Mouse (Mus musculus) forebrain, embryonic 16.5 days (tissue): ENCODE data around the gene Tas2r137. TPM values are rescaled to one million over a fixed set of nuclear protein-coding genes. Genes with fewer than 3 reads are reported as not detected.

ENCODE experiments used
- ATAC-seq: fragments of 200-750 bp; cut with Nextera tagmentation; 2 replicates; pipeline ENCODE4 v1.8.0; 2017; ENCODE audit warnings: mild to moderate bottlenecking, moderate library complexity
- H3K27ac ChIP-seq: fragments of 300-500 bp; sonication (generic); 2 replicates; pipeline ENCODE4 v1.5.1; 2014; ENCODE audit warnings: low read length, control low read depth
- H3K27me3 ChIP-seq: fragments of 300-500 bp; sonication (generic); replicated peaks from 2 replicates; pipeline ENCODE4 v1.6.1; 2014; ENCODE audit warnings: low read length; ENCODE audit not compliant: control insufficient read depth, insufficient read depth
- H3K36me3 ChIP-seq: fragments of 300-500 bp; sonication (generic); 2 replicates; pipeline ENCODE4 v1.6.1; 2014; ENCODE audit not compliant: control insufficient read depth, insufficient read depth
- H3K4me1 ChIP-seq: fragments of 300-500 bp; sonication (generic); replicated peaks from 2 replicates; pipeline ENCODE4 v1.6.1; 2014; ENCODE audit warnings: low read length; ENCODE audit not compliant: control insufficient read depth, insufficient read depth
- H3K4me2 ChIP-seq: fragments of 300-500 bp; sonication (generic); 2 replicates; pipeline ENCODE4 v1.6.1; 2014; ENCODE audit warnings: mild to moderate bottlenecking, low read length, control low read depth
- H3K4me3 ChIP-seq: fragments of 300-500 bp; sonication (generic); replicated peaks from 2 replicates; pipeline ENCODE4 v1.5.1; 2014; ENCODE audit warnings: mild to moderate bottlenecking, low read length, control low read depth
- H3K9ac ChIP-seq: fragments of 300-500 bp; sonication (generic); replicated peaks from 2 replicates; pipeline ENCODE4 v1.6.1; 2014; ENCODE audit warnings: low read depth, low read length, control low read depth
- H3K9me3 ChIP-seq: fragments of 300-500 bp; sonication (generic); 2 replicates; pipeline ENCODE4 v1.6.1; 2016; ENCODE audit warnings: low read length; ENCODE audit not compliant: control insufficient read depth
- WGBS: fragments of 180-500 bp; shearing (Covaris S2); extraction: QIAGEN DNeasy Blood & Tissue Kit; methylation state at CpG from one replicate; pipeline ENCODE4 v1.1.7; 2014; 5-methylcytosine and 5-hydroxymethylcytosine counted together
- polyA plus RNA-seq: library from polyadenylated mRNA; unstranded; fragments of >200 nt; fragmentation: Nextera tagmentation; extraction: Ambion mirVana; gene quantifications from 2 replicates; pipeline ENCODE4 v1.2.1, GENCODE M21; 2015

Gene Tas2r137
- polyA plus RNA-seq, result not detected in 2 replicates

DNA sequence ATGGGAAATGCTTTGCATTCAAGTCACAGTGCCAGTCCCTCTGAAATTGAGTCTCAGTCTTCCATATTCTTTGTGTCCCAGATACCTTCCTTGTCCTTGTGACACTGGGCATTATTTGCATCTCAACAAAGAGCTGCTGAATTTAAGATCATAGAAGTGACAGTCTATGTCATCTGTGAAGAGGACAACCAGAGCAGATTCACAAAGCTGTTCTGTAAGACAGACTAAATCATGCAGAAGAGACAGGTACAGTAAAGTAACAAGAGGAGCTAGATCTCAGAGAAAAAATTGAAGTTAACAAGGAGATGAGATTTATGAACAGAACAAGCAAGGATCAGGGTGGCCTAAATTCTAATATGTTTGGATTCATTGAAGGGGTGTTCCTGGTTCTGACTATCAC is at the start of gene Tas2r137:
TSS of gene Tas2r137 (plus strand) at position 301 of the 400 bp plus-strand sequence.
- Histone ChIP-seq H3K27me3 (no peaks in the 10 kb centered on the region), H3K9ac (no peak within 1 kb of the TSS), H3K9me3 (no peaks in the 10 kb centered on the region), H3K27ac (no peak within 1 kb of the TSS), H3K4me1 (no peaks in the 10 kb centered on the region), H3K36me3 (0 out of 2 replicates have a peak, but pooled peaks cover 2% of the 10 kb centered on the region), H3K4me3 (no peak within 1 kb of the TSS), H3K4me2 (no peak within 1 kb of the TSS)
- ATAC-seq, result no peak

DNA sequence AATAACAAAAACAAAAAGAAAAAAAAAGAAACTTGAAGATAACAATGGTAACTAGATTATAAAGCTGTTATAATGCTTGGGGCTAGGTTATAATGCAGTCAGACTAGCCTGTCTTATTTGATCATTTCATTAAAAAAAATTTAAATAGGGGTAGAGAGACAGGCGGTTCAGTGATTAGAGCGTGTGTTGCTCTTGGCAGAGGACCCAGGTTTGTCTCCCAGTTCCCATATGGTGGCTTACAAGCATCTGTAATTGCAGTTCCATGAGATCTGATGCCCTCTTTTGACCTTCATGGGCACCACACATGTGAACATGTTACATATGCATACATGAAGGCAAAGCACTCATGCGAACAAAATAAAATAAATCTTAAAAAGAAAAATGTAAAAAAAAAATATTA is 49.8 kb upstream of the Tas2r137 start:
- WGBS, result 53% methylated on average over 3 of the region's 3 CpGs
- H3K27me3 ChIP-seq, result no peaks in the 10 kb centered on the region
- no peak overlapping the region for H3K4me2 ChIP-seq
- H3K27ac ChIP-seq, result no peak overlapping the region
- H3K36me3 ChIP-seq, result no peaks in the 10 kb centered on the region
- peaks cover 23% of the 10 kb centered on the region for H3K4me1 ChIP-seq
- no peak overlapping the region for H3K4me3 ChIP-seq
- no peak overlapping the region for H3K9ac ChIP-seq
- no peaks in the 10 kb centered on the region for H3K9me3 ChIP-seq
- peak; percentile 43; the same call in 1 of the 2 replicates for ATAC-seq

GRCm38 (mm10) chr6:40441755-40442154 is 49.3 kb upstream of the Tas2r137 start:
- no peak overlapping the region for H3K27ac ChIP-seq
- no peak overlapping the region for H3K4me3 ChIP-seq
- 36% methylated on average over 3 of the region's 3 CpGs for WGBS
- peaks cover 23% of the 10 kb centered on the region for H3K4me1 ChIP-seq
- H3K27me3 ChIP-seq, result 0 out of 2 replicates have a peak, but pooled peaks cover 3% of the 10 kb centered on the region
- no peak overlapping the region for H3K4me2 ChIP-seq
- H3K9ac ChIP-seq, result no peak overlapping the region
- H3K36me3 ChIP-seq, result no peaks in the 10 kb centered on the region
- H3K9me3 ChIP-seq, result no peaks in the 10 kb centered on the region
- no peak for ATAC-seq

DNA sequence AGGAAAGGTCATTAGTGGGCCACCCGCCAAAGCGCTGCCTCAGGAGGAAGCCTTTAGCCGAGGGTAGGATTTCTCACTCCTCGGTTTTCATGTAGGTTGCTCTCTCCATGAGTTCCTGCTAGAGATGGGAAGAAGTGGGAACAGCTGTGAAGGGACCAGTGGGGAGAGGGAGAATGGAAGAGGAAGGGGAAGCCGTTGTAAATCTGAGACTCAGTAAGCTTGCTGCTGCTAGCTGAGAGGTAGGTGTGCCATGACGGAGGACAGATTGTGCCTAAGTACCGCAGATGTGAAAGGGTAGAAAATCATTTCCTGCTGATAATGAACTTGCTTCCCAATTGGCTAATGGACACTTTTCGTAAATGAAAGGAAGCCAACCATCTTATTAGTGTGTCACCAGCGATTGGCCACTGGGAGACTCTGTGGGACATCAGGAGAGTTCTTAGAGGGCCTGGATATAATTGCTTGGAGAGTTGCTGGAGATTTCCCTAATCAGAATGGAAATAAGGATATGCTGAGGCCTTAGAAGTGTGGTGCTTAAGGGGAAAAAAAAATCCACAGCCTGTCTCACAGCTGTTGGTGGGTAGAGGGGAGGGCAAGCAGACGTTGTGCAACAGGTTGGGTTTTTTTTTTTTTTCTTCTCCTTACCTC is 47.6 kb upstream of the Tas2r137 start:
- Histone ChIP-seq H3K4me1 (peaks cover 18% of the 10 kb centered on the region), H3K9me3 (no peaks in the 10 kb centered on the region), H3K27me3 (0 out of 2 replicates have a peak, but pooled peaks cover 3% of the 10 kb centered on the region), H3K4me2 (no peak overlapping the region), H3K27ac (no peak overlapping the region), H3K9ac (no peak overlapping the region), H3K36me3 (no peaks in the 10 kb centered on the region), H3K4me3 (no peak overlapping the region)
- WGBS, result 30% methylated on average over 10 of the region's 10 CpGs
- ATAC-seq, result no peak

GRCm38 (mm10) chr6:40448626-40449025 is 42.4 kb upstream of the Tas2r137 start:
- Histone ChIP-seq H3K9ac (no peak overlapping the region), H3K27me3 (0 out of 2 replicates have a peak, but pooled peaks cover 3% of the 10 kb centered on the region), H3K9me3 (no peaks in the 10 kb centered on the region), H3K27ac (no peak overlapping the region), H3K4me3 (no peak overlapping the region), H3K4me2 (no peak overlapping the region), H3K36me3 (no peaks in the 10 kb centered on the region), H3K4me1 (no peaks in the 10 kb centered on the region)
- ATAC-seq, result no peak

GRCm38 (mm10) chr6:40454436-40455041 is 36.5 kb upstream of the Tas2r137 start:
- H3K4me3 ChIP-seq, result no peak overlapping the region
- H3K9me3 ChIP-seq, result no peaks in the 10 kb centered on the region
- 21% methylated on average over 7 of the region's 7 CpGs for WGBS
- ATAC-seq, result no peak
- H3K27me3 ChIP-seq, result no peaks in the 10 kb centered on the region
- H3K4me2 ChIP-seq, result no peak overlapping the region
- no peak overlapping the region for H3K9ac ChIP-seq
- H3K27ac ChIP-seq, result no peak overlapping the region
- no peaks in the 10 kb centered on the region for H3K36me3 ChIP-seq
- H3K4me1 ChIP-seq, result no peaks in the 10 kb centered on the region

DNA sequence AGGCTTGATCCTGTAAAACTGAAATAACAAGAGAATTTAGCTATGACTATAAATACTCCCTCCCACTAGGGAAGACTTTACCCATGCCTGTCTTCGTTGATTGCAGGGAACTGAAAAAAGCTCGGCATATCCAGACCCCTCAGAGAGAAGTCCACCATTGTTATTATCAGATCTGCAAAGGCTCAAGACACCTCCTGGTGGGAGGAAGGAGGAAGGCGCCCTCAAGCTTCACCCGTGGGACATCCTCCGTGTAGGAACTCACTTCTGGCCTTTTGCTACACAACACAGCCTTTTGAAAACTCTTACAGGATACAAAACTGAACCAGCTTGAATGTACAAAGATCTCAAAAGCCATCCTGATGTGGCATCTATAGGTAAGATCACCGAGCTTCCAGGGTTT is 25.3 kb upstream of the Tas2r137 start:
- H3K4me1 ChIP-seq, result no peaks in the 10 kb centered on the region
- H3K4me3 ChIP-seq, result no peak overlapping the region
- H3K4me2 ChIP-seq, result no peak overlapping the region
- H3K9ac ChIP-seq, result no peak overlapping the region
- no peak for ATAC-seq
- no peaks in the 10 kb centered on the region for H3K27me3 ChIP-seq
- 43% methylated on average over 6 of the region's 6 CpGs for WGBS
- no peaks in the 10 kb centered on the region for H3K36me3 ChIP-seq
- no peak overlapping the region for H3K27ac ChIP-seq
- H3K9me3 ChIP-seq, result no peaks in the 10 kb centered on the region

DNA sequence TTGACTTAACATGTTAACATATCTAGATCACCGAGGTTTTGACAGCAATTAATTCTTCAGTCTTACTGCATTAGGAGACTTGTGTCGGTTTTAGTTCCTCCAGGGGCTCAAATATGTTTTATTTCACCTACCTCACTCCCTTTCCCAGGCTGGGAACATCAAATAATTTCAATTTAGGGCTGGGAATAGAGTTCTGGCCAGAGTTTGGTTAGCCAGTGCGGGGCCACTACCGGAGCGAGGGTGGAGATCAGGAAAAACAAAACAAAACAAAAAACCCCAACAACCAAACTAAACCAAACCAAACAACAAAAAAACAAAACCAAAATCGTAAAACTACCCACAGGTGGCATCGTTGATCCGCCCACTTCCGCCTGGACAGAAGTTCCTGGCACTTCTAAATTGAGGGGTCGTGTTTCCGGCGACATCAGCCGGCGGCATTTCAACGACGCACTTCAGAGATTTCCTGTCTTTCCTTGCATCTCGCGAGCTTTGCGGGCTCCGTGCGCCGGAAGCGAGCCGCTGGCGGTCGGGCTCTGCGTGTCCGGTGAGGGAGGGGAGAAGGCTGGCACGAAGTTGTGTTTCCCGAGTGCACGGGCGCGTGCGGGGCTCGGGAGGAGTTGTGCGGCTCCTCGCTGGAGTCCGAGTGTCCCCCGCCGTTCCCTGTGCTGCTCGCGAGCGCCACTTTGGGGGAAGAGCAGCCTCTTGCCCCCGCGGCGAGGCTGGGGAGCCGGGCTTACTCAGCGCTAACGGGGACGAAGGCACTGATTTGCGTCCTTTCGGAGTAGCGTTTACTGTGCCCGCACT is 19.9 kb upstream of the Tas2r137 start, which contains the start of gene Ssbp1:
TSS of gene Ssbp1 (plus strand) at position 437 of the 804 bp plus-strand sequence.
- WGBS, result under 1% methylated on average over 54 of the region's 54 CpGs
- peak; percentile 97 for ATAC-seq

GRCm38 (mm10) chr6:40471720-40472010 is 19.4 kb upstream of the Tas2r137 start:
- WGBS, result 0% methylated on average over 7 of the region's 7 CpGs
- H3K27ac ChIP-seq, result peak overlapping the region; percentile 90
- H3K4me2 ChIP-seq, result peak overlapping the region; percentile 93
- H3K9ac ChIP-seq, result peak overlapping the region; percentile 77
- peaks cover 5% of the 10 kb centered on the region; the same call in 1 of the 2 replicates for H3K9me3 ChIP-seq
- peak; percentile 31 for ATAC-seq
- H3K4me3 ChIP-seq, result peak overlapping the region; percentile 80
- peaks cover 20% of the 10 kb centered on the region for H3K36me3 ChIP-seq
- H3K4me1 ChIP-seq, result peaks cover 10% of the 10 kb centered on the region
- no peaks in the 10 kb centered on the region for H3K27me3 ChIP-seq

More for the DNA sequence above, 19.9 kb upstream of the Tas2r137 start, which contains the start of gene Ssbp1:
- Histone ChIP-seq H3K9ac (peak within 1 kb of the TSS; percentile 77), H3K27ac (peak within 1 kb of the TSS; percentile 90), H3K4me2 (peak within 1 kb of the TSS; percentile 95), H3K27me3 (no peaks in the 10 kb centered on the region), H3K4me1 (peaks cover 10% of the 10 kb centered on the region), H3K9me3 (peaks cover 5% of the 10 kb centered on the region; the same call in 1 of the 2 replicates), H3K36me3 (peaks cover 19% of the 10 kb centered on the region), H3K4me3 (peak within 1 kb of the TSS; percentile 80)
